Mouse (Mus musculus) liver, embryonic 14.5 days (tissue): ENCODE results near the gene Itpa.
A peak's percentile ranks its signal among the peaks of the same experiment; 100 is the strongest.

ENCODE experiments used
- CTCF ChIP-seq: IDR thresholded peaks from 2 replicates; pipeline ENCODE4 v1.5.1; 2016; ENCODE audit warnings: antibody characterized with exemption, low read depth, control low read depth
- EP300 ChIP-seq: IDR thresholded peaks from 2 replicates; pipeline ENCODE4 v1.6.1; 2016; ENCODE audit warnings: antibody characterized with exemption, low read depth

DNA sequence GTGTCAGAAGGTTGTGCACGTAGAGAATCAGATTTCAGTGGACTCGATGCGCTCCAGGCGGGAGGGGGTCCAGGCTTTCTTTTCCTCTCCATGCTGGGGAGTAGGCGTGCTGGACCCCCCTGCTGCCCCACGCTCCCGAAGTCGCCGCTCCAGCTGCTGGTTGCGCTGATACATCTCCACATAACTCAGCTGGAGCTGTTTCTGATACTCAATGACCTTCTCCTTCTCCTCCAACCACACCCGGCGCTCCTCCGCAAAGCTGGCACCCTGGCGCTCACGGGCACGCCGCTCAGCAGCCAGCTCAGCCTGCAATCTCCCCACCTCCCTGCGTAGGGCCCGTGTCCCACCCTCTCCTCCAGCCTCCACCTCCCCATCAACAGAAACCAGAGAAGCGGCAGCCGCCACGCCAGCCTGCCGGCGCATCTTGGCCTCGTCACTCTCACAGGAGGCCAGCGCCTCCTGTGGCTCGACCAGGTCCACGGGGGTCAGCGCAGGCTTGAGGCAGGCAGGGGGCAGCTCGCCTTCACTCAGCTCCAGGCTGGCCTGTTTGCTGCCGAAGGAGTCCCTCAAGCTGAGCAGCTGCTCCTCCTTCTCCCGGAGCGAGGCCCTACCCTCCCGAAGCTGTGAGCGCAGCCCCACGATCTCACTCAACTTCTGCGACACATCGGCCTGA is 32.5 kb upstream of the Itpa start:
- TF ChIP-seq EP300, result no peak
- TF ChIP-seq CTCF, result peak; percentile 49
